Comparison of ENCODE assay signal across 30 mouse cellular contexts in the genomic region with DNA sequence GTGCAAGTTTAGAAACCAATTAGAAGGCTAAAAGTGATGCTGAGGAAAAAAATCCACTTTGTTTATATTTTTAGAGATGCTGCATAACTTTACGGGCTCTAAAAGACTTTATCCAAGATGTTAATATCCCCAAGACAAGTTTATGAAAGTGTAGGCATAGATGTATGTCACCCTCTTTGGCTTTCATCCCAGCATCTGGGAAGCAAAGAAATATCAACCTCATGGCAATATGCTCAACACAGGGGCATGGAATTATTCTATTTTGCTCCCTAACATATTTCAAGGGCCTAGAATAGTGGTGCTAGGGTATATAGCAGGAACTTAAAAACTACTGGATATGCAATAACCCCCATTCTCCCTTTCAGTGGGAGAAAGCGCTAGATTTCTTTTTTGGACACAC.
A peak's percentile ranks its signal among the peaks of the same experiment; 100 is the strongest.
DNase-seq lines count a peak whose midpoint lies in the region; ATAC-seq and TF ChIP-seq lines count a peak whose summit lies in the region.
"Had no signal": no experiment of that assay in that cellular context is flagged by ENCODE, and none has a peak within 500 bp of the region (broad histone marks: within the 10 kb centered on the region; RNA-seq: fewer than 3 reads in every experiment).

No protein-coding gene starts in this region.

- H3K27ac ChIP-seq in cortical plate, adult 2 months (ENCODE audit: insufficient read depth, low read length), result peak overlapping the region; percentile 37
- H3K27ac ChIP-seq: embryonic facial prominence, embryonic 10.5 days; embryonic facial prominence, embryonic 13.5 days; forebrain, embryonic 10.5 days; forebrain, embryonic 13.5 days; gastrocnemius, adult 2 months; heart, embryonic 15.5 days; hindbrain, embryonic 10.5 days; hindbrain, embryonic 13.5 days; intestine, embryonic 15.5 days had no signal

- peak; percentile 31 for ATAC-seq in frontal cortex, adult (ENCODE audit: low TSS enrichment)
- ATAC-seq: forebrain, embryonic 13.5 days; forebrain, embryonic 16.5 days; hindbrain, embryonic 16.5 days; intestine, embryonic 15.5 days had no signal

- no peak overlapping the region for H3K4me3 ChIP-seq in cortical plate, adult 2 months (ENCODE audit: insufficient read depth, low read length)
- H3K4me3 ChIP-seq: embryonic facial prominence, embryonic 10.5 days; embryonic facial prominence, embryonic 13.5 days; forebrain, embryonic 10.5 days; forebrain, embryonic 13.5 days; gastrocnemius, adult 2 months; heart, embryonic 12.5 days; heart, embryonic 15.5 days; hindbrain, embryonic 10.5 days; hindbrain, embryonic 13.5 days; intestine, embryonic 15.5 days had no signal

- DNase-seq in frontal cortex, postnatal 10 days (ENCODE audit: low spot score in 2 of 2), result no peak
- peak; percentile 27 for DNase-seq in 3T3-L1 (ENCODE audit: low read depth, low spot score)
- DNase-seq in adipocyte (ENCODE audit: low spot score), result no peak
- no peak for DNase-seq in testis, postnatal 14 days (ENCODE audit: low spot score)
- DNase-seq: adrenal gland, adult 8-10 months; adrenal gland, postnatal 36 days; B cell, adult 2 months; cerebellum, adult 11 months; cerebellum, adult 2 months; cerebellum, adult 9-11 months; cerebellum, postnatal 25 days; embryo, embryonic 11 days; gastrocnemius, adult 2 months; gastrocnemius, postnatal 14 days; heart, postnatal 10 days; heart, postnatal 36 days; kidney, adult 11 months had no signal

- TF ChIP-seq POLR2A in cortical plate, adult 2 months (IDR thresholded peaks at IDR 0.05; ENCODE audit: extremely low read depth, insufficient read depth, low read length), result no peak

- no peak for TF ChIP-seq CTCF in cortical plate, adult 2 months (IDR thresholded peaks at IDR 0.05; ENCODE audit: extremely low read depth, insufficient read depth, low read length)

- H3K4me1 ChIP-seq in cortical plate, adult 2 months (ENCODE audit: control insufficient read depth, insufficient read depth, low read length), result peaks cover 3% of the 10 kb centered on the region; the same call in 1 of the 2 replicates
- H3K4me1 ChIP-seq: embryonic facial prominence, embryonic 10.5 days; embryonic facial prominence, embryonic 13.5 days; forebrain, embryonic 10.5 days; forebrain, embryonic 13.5 days; heart, embryonic 12.5 days; heart, embryonic 15.5 days; hindbrain, embryonic 10.5 days; hindbrain, embryonic 13.5 days; intestine, embryonic 15.5 days had no signal
